Comparison of ENCODE assay signal across 37 mouse cellular contexts in the genomic region with DNA sequence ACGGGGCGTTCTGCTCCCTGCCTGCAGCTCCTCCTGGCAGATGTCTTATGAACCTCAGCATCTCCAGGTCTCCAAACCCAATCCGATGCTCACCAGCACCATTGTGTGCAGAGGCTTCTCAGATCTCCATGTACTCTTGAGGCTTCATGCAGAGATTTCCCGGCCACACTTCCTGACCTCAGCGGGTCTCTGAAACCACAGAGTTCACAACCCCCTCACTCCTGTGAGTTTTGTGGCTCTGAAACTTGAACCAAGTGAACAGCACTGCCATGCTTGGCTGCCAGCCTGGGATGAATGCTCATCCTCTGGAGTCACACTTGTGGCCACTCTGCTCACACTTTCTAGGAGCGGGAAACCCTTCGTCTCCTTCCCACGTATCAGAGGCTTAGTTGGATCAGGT. TPM values are rescaled to one million over a fixed set of nuclear protein-coding genes. Genes with fewer than 3 reads are reported as not detected.
DNase-seq lines count a peak whose midpoint lies in the region; ATAC-seq and TF ChIP-seq lines count a peak whose summit lies in the region.
"Had no signal": no experiment of that assay in that cellular context is flagged by ENCODE, and none has a peak within 500 bp of the region (broad histone marks: within the 10 kb centered on the region; RNA-seq: fewer than 3 reads in every experiment).

No protein-coding gene starts in this region.

- WGBS in hindbrain, embryonic 14.5 days, result 86% methylated on average over 8 of the region's 8 CpGs
- WGBS in hindbrain, postnatal 0 days, result 79% methylated on average over 8 of the region's 8 CpGs
- 86% methylated on average over 8 of the region's 8 CpGs for WGBS in midbrain, embryonic 10.5 days

- no peak overlapping the region for H3K27ac ChIP-seq in hindbrain, embryonic 14.5 days
- H3K27ac ChIP-seq in hindbrain, postnatal 0 days, result no peak overlapping the region
- H3K27ac ChIP-seq in midbrain, embryonic 10.5 days (replicated peaks), result no peak overlapping the region
- H3K27ac ChIP-seq: embryonic facial prominence, embryonic 10.5 days; embryonic facial prominence, embryonic 13.5 days; forebrain, embryonic 12.5 days; forebrain, embryonic 15.5 days; heart, adult 2 months; hindbrain, embryonic 10.5 days; hindbrain, embryonic 13.5 days had no signal

- TF ChIP-seq CTCF in hindbrain, postnatal 0 days (IDR thresholded peaks at IDR 0.05; ENCODE audit: low read depth), result no peak
- TF ChIP-seq CTCF in C2C12 (IDR thresholded peaks at IDR 0.05; ENCODE audit: control insufficient read depth, insufficient read depth, insufficient read length) (no peak), Patski (IDR thresholded peaks at IDR 0.05) (no peak)

- no peaks in the 10 kb centered on the region for H3K79me3 ChIP-seq in C2C12 (ENCODE audit: low read depth)

- intact Hi-C loops in heart, postnatal 10 days (cut with DNase I), result no loop called here

- in situ Hi-C loops in Patski (cut with MboI; ENCODE audit: low pct_unique_long_range_greater_than_20kb), result no loop called here

- H3K4me1 ChIP-seq in hindbrain, embryonic 14.5 days (replicated peaks; ENCODE audit: control insufficient read depth, insufficient read depth, low read length), result no peaks in the 10 kb centered on the region
- H3K4me1 ChIP-seq in hindbrain, postnatal 0 days (ENCODE audit: insufficient read depth, low read length), result no peaks in the 10 kb centered on the region
- H3K4me1 ChIP-seq in midbrain, embryonic 10.5 days, result no peaks in the 10 kb centered on the region
- H3K4me1 ChIP-seq: embryonic facial prominence, embryonic 13.5 days; forebrain, embryonic 12.5 days; hindbrain, embryonic 13.5 days had no signal

- no peaks in the 10 kb centered on the region for H3K79me2 ChIP-seq in C2C12 (ENCODE audit: control insufficient read depth, insufficient read depth)

- H3K4me3 ChIP-seq in hindbrain, embryonic 14.5 days (replicated peaks; ENCODE audit: low read length), result no peak overlapping the region
- H3K4me3 ChIP-seq in hindbrain, postnatal 0 days (ENCODE audit: low read length), result no peak overlapping the region
- no peak overlapping the region for H3K4me3 ChIP-seq in C2C12 (ENCODE audit: insufficient read depth, poor library complexity, severe bottlenecking)
- no peak overlapping the region for H3K4me3 ChIP-seq in midbrain, embryonic 10.5 days
- H3K4me3 ChIP-seq: embryonic facial prominence, embryonic 10.5 days; embryonic facial prominence, embryonic 13.5 days; erythroblast, embryonic 14.5 days; forebrain, embryonic 12.5 days; forebrain, embryonic 15.5 days; heart, adult 2 months; hindbrain, embryonic 10.5 days; hindbrain, embryonic 13.5 days had no signal

- no peak for ATAC-seq in hindbrain, embryonic 14.5 days (ENCODE audit: low FRiP score)
- no peak for ATAC-seq in hindbrain, postnatal 0 days
- peak; percentile 26 for ATAC-seq in Patski
- ATAC-seq in megakaryocyte progenitor cell, adult 5-6 weeks (replicated peaks; ENCODE audit: poor library complexity), result 0 out of 2 replicates have a peak, but pooled peaks have one; percentile 26
- ATAC-seq: CD4-positive, CD25-positive, alpha-beta regulatory T cell, adult 4 months; forebrain, embryonic 15.5 days; intestine, postnatal 0 days had no signal

- DNase-seq in hindbrain, embryonic 14.5 days (ENCODE audit: low spot score), result peak; percentile 10
- no peak for DNase-seq in hindbrain, postnatal 0 days (ENCODE audit: low spot score)
- no peak for DNase-seq in Patski (ENCODE audit: low read depth, low spot score)
- no peak for DNase-seq in midbrain, embryonic 10.5 days (ENCODE audit: low spot score)
- DNase-seq in gastrocnemius, postnatal 10 days, result no peak
- DNase-seq in heart, postnatal 10 days, result no peak
- DNase-seq: adrenal gland, adult 2 months; adrenal gland, postnatal 14 days; B cell, adult 2 months; cerebellum, adult 11-12 months; cerebellum, adult 9-10 months; cerebellum, postnatal 25 days; embryo, embryonic 11 days; heart, adult 2 months; heart, postnatal 36 days; kidney, adult 2 months had no signal

- CTCF ChIA-PET in Patski (lab: Charles Lee), result interaction anchor here (1.0 kb wide), 1 partner anchor 19 kb away, joined by 3 read pairs; no protein-coding TSS in a partner anchor

- H3K36me3 ChIP-seq in hindbrain, embryonic 14.5 days (replicated peaks; ENCODE audit: control insufficient read depth, insufficient read depth), result no peaks in the 10 kb centered on the region
- H3K36me3 ChIP-seq in hindbrain, postnatal 0 days (ENCODE audit: insufficient read depth, low read length), result no peaks in the 10 kb centered on the region
- no peaks in the 10 kb centered on the region for H3K36me3 ChIP-seq in C2C12 (ENCODE audit: control insufficient read depth, insufficient read depth)
- no peaks in the 10 kb centered on the region for H3K36me3 ChIP-seq in midbrain, embryonic 10.5 days
- H3K36me3 ChIP-seq: embryonic facial prominence, embryonic 10.5 days; embryonic facial prominence, embryonic 13.5 days; forebrain, embryonic 12.5 days; forebrain, embryonic 15.5 days; hindbrain, embryonic 10.5 days; hindbrain, embryonic 13.5 days had no signal

- no peak overlapping the region for H3ac ChIP-seq in C2C12 (ENCODE audit: control insufficient read depth, insufficient read length, low read depth)

- H3K4me2 ChIP-seq in hindbrain, embryonic 14.5 days (replicated peaks), result no peak overlapping the region
- H3K4me2 ChIP-seq in hindbrain, postnatal 0 days (ENCODE audit: low read depth, low read length), result no peak overlapping the region
- H3K4me2 ChIP-seq: embryonic facial prominence, embryonic 13.5 days; forebrain, embryonic 12.5 days; forebrain, embryonic 15.5 days; heart, embryonic 11.5 days; hindbrain, embryonic 13.5 days had no signal

- no peaks in the 10 kb centered on the region for H3K9me3 ChIP-seq in hindbrain, embryonic 14.5 days (ENCODE audit: control insufficient read depth, low read length)
- H3K9me3 ChIP-seq in hindbrain, postnatal 0 days (ENCODE audit: low read length), result no peaks in the 10 kb centered on the region
- no peaks in the 10 kb centered on the region; the same call in 1 of the 2 replicates for H3K9me3 ChIP-seq in midbrain, embryonic 10.5 days (replicated peaks)
- H3K9me3 ChIP-seq: embryonic facial prominence, embryonic 13.5 days; forebrain, embryonic 15.5 days; hindbrain, embryonic 13.5 days had no signal

- POLR2A ChIA-PET in Patski (lab: Charles Lee), result interaction anchor here (0.5 kb wide), 1 partner anchor 99 kb away, joined by 3 read pairs; no protein-coding TSS in a partner anchor

- no peaks in the 10 kb centered on the region for H3K27me3 ChIP-seq in hindbrain, embryonic 14.5 days (ENCODE audit: control insufficient read depth, insufficient read depth, low read length)
- H3K27me3 ChIP-seq in hindbrain, postnatal 0 days (ENCODE audit: insufficient read depth, low read length), result no peaks in the 10 kb centered on the region
- H3K27me3 ChIP-seq in C2C12 (ENCODE audit: control insufficient read depth, insufficient read depth, insufficient read length) (peaks cover 24% of the 10 kb centered on the region), Patski (no peaks in the 10 kb centered on the region)
- H3K27me3 ChIP-seq in midbrain, embryonic 10.5 days (ENCODE audit: low read depth, poor library complexity, severe bottlenecking), result no peaks in the 10 kb centered on the region
- H3K27me3 ChIP-seq: embryonic facial prominence, embryonic 13.5 days; forebrain, embryonic 15.5 days; hindbrain, embryonic 13.5 days had no signal

- no peak overlapping the region for H3K9ac ChIP-seq in hindbrain, embryonic 14.5 days
- no peak overlapping the region for H3K9ac ChIP-seq in hindbrain, postnatal 0 days (replicated peaks; ENCODE audit: low read length)
- H3K9ac ChIP-seq: embryonic facial prominence, embryonic 13.5 days; forebrain, embryonic 12.5 days; forebrain, embryonic 15.5 days; hindbrain, embryonic 13.5 days had no signal

TF ChIP-seq in C2C12, 6 proteins besides CTCF, POLR2A, EP300 and RAD21:
- TF ChIP-seq MYOD1 (IDR thresholded peaks at IDR 0.05; ENCODE audit: control insufficient read depth, insufficient read length, low read depth), result peak; percentile 20
- TF ChIP-seq MYOG (IDR thresholded peaks at IDR 0.05; ENCODE audit: control insufficient read depth, extremely low read depth, insufficient read length), result no peak
- no peak for TF ChIP-seq USF1 (IDR thresholded peaks at IDR 0.05; ENCODE audit: low read depth)
- peak; percentile 84 for TF ChIP-seq MAX (IDR thresholded peaks at IDR 0.05)
- TF ChIP-seq FOSL1 (IDR thresholded peaks at IDR 0.05; ENCODE audit: insufficient read depth, low read length, poor library complexity, severe bottlenecking), result no peak

RNA-seq across cellular contexts. Expression of gene Fam71a, which starts 23.6 kb away (rescaled TPM):
- polyA plus RNA-seq in hindbrain, embryonic 14.5 days (2014; fragmentation: Nextera tagmentation; extraction: Ambion mirVana), result not detected in 2 replicates
- not detected in 2 replicates for total RNA-seq in hindbrain, postnatal 0 days (2014; rRNA removed)
- polyA plus RNA-seq in hindbrain, postnatal 0 days (2015; fragmentation: Nextera tagmentation; extraction: Ambion mirVana), result not detected in 2 replicates
- not detected for polyA plus RNA-seq in C2C12 (2012; fragmentation: generic; extraction: Trizol)
- polyA plus RNA-seq in Patski (2021), result 0.08 TPM
- 0.12 TPM in 1 of 2 replicates, not detected in the other for total RNA-seq in megakaryocyte progenitor cell, adult 5-6 weeks (2015)
- not detected in 2 replicates for total RNA-seq in megakaryocyte progenitor cell, adult 5-6 weeks (2017)
- not detected in 2 replicates for polyA plus RNA-seq in midbrain, embryonic 10.5 days (2016; fragmentation: Nextera tagmentation; extraction: Ambion mirVana)
- total RNA-seq in gastrocnemius, postnatal 10 days (2021), result not detected
- not detected for total RNA-seq in heart, postnatal 10 days (2021)
- total RNA-seq: adrenal gland, adult 2 months; adrenal gland, postnatal 14 days; adrenal gland, postnatal 4 days; gastrocnemius, adult 8-10 months; gastrocnemius, postnatal 4 days; heart, adult 2 months; heart, postnatal 36 days; MEL had no signal
- polyA plus RNA-seq: adrenal gland, adult 2 months; CD4-positive, CD25-positive, alpha-beta regulatory T cell, adult 4 months; cortical plate, adult 2 months; embryonic facial prominence, embryonic 10.5 days; embryonic facial prominence, embryonic 13.5 days; erythroblast, embryonic 14.5 days; forebrain, embryonic 12.5 days; forebrain, embryonic 15.5 days; heart, adult 2 months; heart, embryonic 11.5 days; heart, embryonic 14.5 days; heart, postnatal 0 days; hindbrain, embryonic 10.5 days; hindbrain, embryonic 13.5 days; intestine, embryonic 14.5 days; intestine, postnatal 0 days; kidney, adult 2 months; kidney, embryonic 14.5 days had no signal

RNA-seq across cellular contexts. Expression of gene Batf3, which starts 43.3 kb away (rescaled TPM):
- polyA plus RNA-seq in hindbrain, embryonic 14.5 days (2014; fragmentation: Nextera tagmentation; extraction: Ambion mirVana), result 1.5 and 2.2 TPM in 2 replicates
- total RNA-seq in hindbrain, postnatal 0 days (2014; rRNA removed), result 1.0 and 4.7 TPM in 2 replicates
- polyA plus RNA-seq in hindbrain, postnatal 0 days (2015; fragmentation: Nextera tagmentation; extraction: Ambion mirVana), result 4.0 and 4.1 TPM in 2 replicates
- polyA plus RNA-seq in C2C12 (2012; fragmentation: generic; extraction: Trizol) (0.78 TPM), Patski (2021) (2.9 TPM)
- 1.0 and 1.9 TPM in 2 replicates for total RNA-seq in megakaryocyte progenitor cell, adult 5-6 weeks (2015)
- total RNA-seq in megakaryocyte progenitor cell, adult 5-6 weeks (2017), result 1.3 TPM in 1 of 2 replicates, not detected in the other
- 3.7 and 4.1 TPM in 2 replicates for polyA plus RNA-seq in midbrain, embryonic 10.5 days (2016; fragmentation: Nextera tagmentation; extraction: Ambion mirVana)
- under 1 TPM; 0.52 to 0.56 TPM for total RNA-seq in gastrocnemius, postnatal 10 days (2021)
- under 1 TPM; 0.57 to 0.97 TPM for total RNA-seq in heart, postnatal 10 days (2021)
- total RNA-seq: gastrocnemius, adult 8-10 months had no signal
- polyA plus RNA-seq: CD4-positive, CD25-positive, alpha-beta regulatory T cell, adult 4 months had no signal

Comparison
In these comparisons a context has a peak if more than half of its experiments do, and no peak if none do; other contexts are left out.
1. ATAC-seq: peak in Patski (single experiment) and megakaryocyte progenitor cell, adult 5-6 weeks (single experiment); none in hindbrain, embryonic 14.5 days (single experiment) and hindbrain, postnatal 0 days (single experiment).